Mouse (Mus musculus) myocyte (in vitro differentiated cells): Measurements from ENCODE around the gene Mus81. TPM values are rescaled to one million over a fixed set of nuclear protein-coding genes. Genes with fewer than 3 reads are reported as not detected.

Source experiments
- H3K27me3 ChIP-seq: one replicate; pipeline ENCODE4 v1.6.1; 2011; ENCODE audit not compliant: control insufficient read depth, insufficient read depth, insufficient read length
- H3K36me3 ChIP-seq: one replicate; pipeline ENCODE4 v1.6.1; 2011; ENCODE audit not compliant: control insufficient read depth, insufficient read depth
- H3K4me2 ChIP-seq: one replicate; pipeline ENCODE4 v1.6.1; 2011; ENCODE audit warnings: low read depth, control low read depth
- H3K4me3 ChIP-seq: one replicate; pipeline ENCODE4 v1.5.1; 2011; ENCODE audit warnings: mild to moderate bottlenecking, control low read depth, moderate library complexity
- H3K79me2 ChIP-seq: one replicate; pipeline ENCODE4 v1.6.1; 2011; ENCODE audit not compliant: control insufficient read depth, insufficient read depth
- H3ac ChIP-seq: one replicate; pipeline ENCODE4 v1.6.1; 2011; ENCODE audit not compliant: control insufficient read depth, insufficient read length
- CEBPB ChIP-seq: IDR thresholded peaks from 2 replicates; pipeline ENCODE4 v1.6.1; 2011; ENCODE audit warnings: mild to moderate bottlenecking, moderate library complexity; ENCODE audit not compliant: poor library complexity, insufficient read depth, severe bottlenecking
- E2F4 ChIP-seq: IDR thresholded peaks from one replicate; pipeline ENCODE4 v1.6.1; 2011; ENCODE audit warnings: mild to moderate bottlenecking, control low read depth, moderate library complexity; ENCODE audit not compliant: insufficient read depth
- MAX ChIP-seq: IDR thresholded peaks from one replicate; pipeline ENCODE4 v1.6.1; 2011; ENCODE audit warnings: low read depth, mild to moderate bottlenecking, control low read depth
- MYOD1 ChIP-seq, 3 experiments: IDR thresholded peaks; one replicate each; pipeline ENCODE4 v1.6.1; 2011; ENCODE audit warnings: control low read depth in 2 of 3, low read depth in 2 of 3, mild to moderate bottlenecking in 2 of 3, moderate library complexity in 1 of 3; ENCODE audit not compliant: insufficient read length in 2 of 3, control insufficient read depth in 1 of 3
- MYOG ChIP-seq, 3 experiments: IDR thresholded peaks; one replicate each; pipeline ENCODE4 v1.6.1; 2011; ENCODE audit warnings: control low read depth in 2 of 3, low read depth in 2 of 3, mild to moderate bottlenecking in 2 of 3; ENCODE audit not compliant: insufficient read length in 2 of 3, control insufficient read depth in 1 of 3, insufficient read depth in 1 of 3
- POLR2A ChIP-seq: IDR thresholded peaks from one replicate; pipeline ENCODE4 v1.6.1; 2011; ENCODE audit warnings: low read depth, mild to moderate bottlenecking, control low read depth, moderate library complexity; ENCODE audit not compliant: insufficient read length
- POLR2AphosphoS2 ChIP-seq: IDR thresholded peaks from one replicate; pipeline ENCODE4 v1.6.1; 2011; ENCODE audit warnings: low read depth, control low read depth; ENCODE audit not compliant: insufficient read length
- REST ChIP-seq: IDR thresholded peaks from one replicate; pipeline ENCODE4 v1.6.1; 2011; ENCODE audit warnings: mild to moderate bottlenecking, control low read depth, moderate library complexity; ENCODE audit not compliant: insufficient read depth, insufficient read length
- SRF ChIP-seq: IDR thresholded peaks from one replicate; pipeline ENCODE4 v1.6.1; 2011; ENCODE audit warnings: low read depth; ENCODE audit not compliant: control insufficient read depth, insufficient read length
- TCF12 ChIP-seq: IDR thresholded peaks from one replicate; pipeline ENCODE4 v1.6.1; 2011; ENCODE audit warnings: mild to moderate bottlenecking, control low read depth; ENCODE audit not compliant: poor library complexity, insufficient read depth, severe bottlenecking
- TCF3 ChIP-seq: IDR thresholded peaks from one replicate; pipeline ENCODE4 v1.6.1; 2011; ENCODE audit warnings: low read depth, control low read depth; ENCODE audit not compliant: insufficient read length
- USF1 ChIP-seq: IDR thresholded peaks from one replicate; pipeline ENCODE4 v1.6.1; 2011; ENCODE audit warnings: low read depth, mild to moderate bottlenecking, control low read depth, moderate library complexity
- polyA plus RNA-seq: library from polyadenylated mRNA; unstranded; fragments of >200 nt; fragmentation: generic; extraction: Trizol; gene quantifications from one replicate; pipeline ENCODE4 v1.2.1, GENCODE M21; 2012; ENCODE audit warnings: missing spikeins

Gene Mus81
- polyA plus RNA-seq, 1 experiment, result 66.4 TPM

DNA sequence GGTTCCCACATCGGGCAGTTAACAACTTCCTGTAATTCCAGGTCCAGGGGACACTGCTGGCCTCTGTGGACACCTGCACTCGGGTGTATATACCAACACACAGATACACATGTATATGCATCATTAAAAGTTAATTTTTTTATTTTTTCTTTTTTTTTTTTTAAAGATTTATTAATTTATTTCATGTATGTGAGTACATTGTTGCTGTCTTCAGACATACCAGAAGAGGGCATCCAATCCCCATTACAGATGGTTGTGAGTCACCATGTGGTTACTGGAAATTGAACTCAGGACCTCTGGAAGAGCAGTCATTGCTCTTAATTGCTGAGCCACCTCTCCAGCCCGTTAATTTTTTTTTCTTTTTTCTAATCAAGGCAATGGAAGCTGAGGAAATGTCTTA lies 15.3 kb downstream of the Mus81 start:
- no peaks in the 10 kb centered on the region for H3K27me3 ChIP-seq
- peaks cover 19% of the 10 kb centered on the region for H3K79me2 ChIP-seq
- peak overlapping the region; percentile 62 for H3K4me3 ChIP-seq
- no peak for TF ChIP-seq TCF12
- TF ChIP-seq REST, result no peak
- TF ChIP-seq MYOG (IDR thresholded peaks at IDR 0.05; ENCODE audit: control insufficient read depth in 1 of 3, insufficient read depth in 1 of 3, insufficient read length in 2 of 3, low read depth in 2 of 3), result no peak
- TF ChIP-seq TCF3, result no peak
- no peak for TF ChIP-seq CEBPB
- no peak for TF ChIP-seq MYOD1 (IDR thresholded peaks at IDR 0.05; ENCODE audit: control insufficient read depth in 1 of 3, insufficient read length in 2 of 3, low read depth in 2 of 3)
- no peak for TF ChIP-seq USF1
- TF ChIP-seq POLR2A, result no peak
- no peak for TF ChIP-seq POLR2AphosphoS2
- no peak for TF ChIP-seq SRF
- no peak for TF ChIP-seq MAX
- TF ChIP-seq E2F4, result no peak
- no peaks in the 10 kb centered on the region for H3K36me3 ChIP-seq
- no peak overlapping the region for H3ac ChIP-seq
- H3K4me2 ChIP-seq, result peak overlapping the region; percentile 95

DNA sequence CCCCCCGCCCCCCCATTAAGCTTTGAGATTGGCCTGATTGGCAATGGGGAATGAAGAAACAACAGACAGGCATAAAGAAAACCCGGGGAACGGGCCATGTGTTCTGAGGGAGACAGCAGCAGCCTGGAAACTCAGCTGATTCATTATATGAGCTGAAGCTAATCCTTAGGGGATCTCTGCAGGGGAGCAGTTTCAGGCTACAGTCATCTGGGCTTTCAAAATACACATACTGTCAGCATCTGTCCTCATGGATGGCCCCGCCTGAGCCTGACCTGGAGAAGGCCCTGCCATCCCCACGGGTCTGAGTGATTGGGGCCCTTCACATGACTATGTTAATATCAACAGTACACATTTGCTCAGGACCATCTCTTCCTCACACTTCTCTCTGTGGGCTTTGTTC lies 16.4 kb downstream of the Mus81 start:
- Histone ChIP-seq H3K27me3 (no peaks in the 10 kb centered on the region), H3ac (no peak overlapping the region)
- no peak for TF ChIP-seq POLR2AphosphoS2
- no peak for TF ChIP-seq REST
- no peak for TF ChIP-seq MYOG (IDR thresholded peaks at IDR 0.05; ENCODE audit: control insufficient read depth in 1 of 3, insufficient read depth in 1 of 3, insufficient read length in 2 of 3, low read depth in 2 of 3)
- no peak for TF ChIP-seq TCF12
- TF ChIP-seq POLR2A, result no peak
- no peak for TF ChIP-seq MYOD1 (IDR thresholded peaks at IDR 0.05; ENCODE audit: control insufficient read depth in 1 of 3, insufficient read length in 2 of 3, low read depth in 2 of 3)
- no peak for TF ChIP-seq USF1
- no peak for TF ChIP-seq CEBPB
- TF ChIP-seq E2F4, result no peak
- TF ChIP-seq MAX, result no peak
- no peak for TF ChIP-seq SRF

GRCm38 (mm10) chr19:5468374-5468773 lies 19.8 kb downstream of the Mus81 start, which contains the start of gene Ctsw:
Gene Ctsw, minus strand, starts transcription at chr19:5468507.
- no peaks in the 10 kb centered on the region for H3K27me3 ChIP-seq
- no peak within 1 kb of the TSS for H3K4me2 ChIP-seq
- no peak within 1 kb of the TSS for H3K4me3 ChIP-seq
- TF ChIP-seq MYOD1 (IDR thresholded peaks at IDR 0.05; ENCODE audit: control insufficient read depth in 1 of 3, insufficient read length in 2 of 3, low read depth in 2 of 3), result peak in 1 of 3 experiments; percentile 4
- peak; percentile 20 for TF ChIP-seq POLR2A
- TF ChIP-seq POLR2AphosphoS2, result peak; percentile 58
- TF ChIP-seq MAX, result no peak
- H3K36me3 ChIP-seq, result peaks cover 18% of the 10 kb centered on the region
- no peak within 1 kb of the TSS for H3ac ChIP-seq
- H3K79me2 ChIP-seq, result no peaks in the 10 kb centered on the region

More for the DNA sequence above, 16.4 kb downstream of the Mus81 start:
- Histone ChIP-seq H3K4me2 (no peak overlapping the region), H3K36me3 (peaks cover 1% of the 10 kb centered on the region), H3K79me2 (peaks cover 19% of the 10 kb centered on the region), H3K4me3 (no peak overlapping the region)

- TF ChIP-seq MYOG (IDR thresholded peaks at IDR 0.05; ENCODE audit: control insufficient read depth in 1 of 3, insufficient read depth in 1 of 3, insufficient read length in 2 of 3, low read depth in 2 of 3), result no peak
- TF ChIP-seq MAX, result no peak
- Histone ChIP-seq H3K79me2 (peaks cover under 1% of the 10 kb centered on the region), H3ac (no peak overlapping the region), H3K27me3 (no peaks in the 10 kb centered on the region), H3K36me3 (peaks cover 24% of the 10 kb centered on the region), H3K4me3 (no peak overlapping the region), H3K4me2 (no peak overlapping the region)
Measured at GRCm38 (mm10) chr19:5466916-5467500, 21.2 kb downstream of the Mus81 start.

DNA sequence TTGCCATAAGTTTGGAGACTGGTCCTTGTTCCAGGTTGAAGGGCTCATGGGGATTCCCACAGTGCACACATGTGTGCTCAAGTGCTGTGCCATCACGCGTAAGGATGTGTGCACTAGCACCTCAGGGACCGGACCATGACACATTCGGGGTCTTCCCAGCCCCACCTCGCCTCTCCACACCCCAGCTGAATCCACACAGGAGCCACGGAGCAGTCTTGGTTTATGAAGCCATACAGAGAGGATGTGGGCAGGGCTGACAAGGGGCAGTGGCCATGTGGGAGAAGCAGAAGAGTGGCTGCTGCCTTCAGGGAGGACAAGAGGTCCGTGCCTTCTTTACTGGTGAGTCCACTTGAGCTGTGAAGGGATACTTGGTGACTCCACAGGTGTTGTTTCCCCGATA lies 23.2 kb downstream of the Mus81 start:
- TF ChIP-seq POLR2AphosphoS2 (no peak), SRF (no peak), MAX (no peak), USF1 (no peak)
- Histone ChIP-seq H3K36me3 (peaks cover 24% of the 10 kb centered on the region), H3ac (no peak overlapping the region), H3K4me3 (no peak overlapping the region), H3K27me3 (no peaks in the 10 kb centered on the region), H3K79me2 (peaks cover 16% of the 10 kb centered on the region), H3K4me2 (no peak overlapping the region)
